Mouse (Mus musculus) forebrain, embryonic 13.5 days (tissue): Measurements from ENCODE around the gene Msi2. TPM values are rescaled to one million over a fixed set of nuclear protein-coding genes. Genes with fewer than 3 reads are reported as not detected.

ENCODE experiments used
- ATAC-seq: fragments of 200-750 bp; cut with Nextera tagmentation; 2 replicates; pipeline ENCODE4 v1.8.0; 2017
- H3K27ac ChIP-seq: fragments of 300-500 bp; sonication (generic); 2 replicates; pipeline ENCODE4 v1.5.1; 2015; ENCODE audit warnings: inconsistent platforms, mild to moderate bottlenecking, moderate library complexity
- H3K27me3 ChIP-seq: fragments of 300-500 bp; sonication (generic); 2 replicates; pipeline ENCODE4 v1.6.1; 2015; ENCODE audit warnings: mild to moderate bottlenecking, inconsistent platforms
- H3K36me3 ChIP-seq: fragments of 300-500 bp; sonication (generic); 2 replicates; pipeline ENCODE4 v1.6.1; 2015; ENCODE audit warnings: mild to moderate bottlenecking, inconsistent platforms; ENCODE audit not compliant: poor library complexity, severe bottlenecking
- H3K4me1 ChIP-seq: fragments of 300-500 bp; sonication (generic); 2 replicates; pipeline ENCODE4 v1.6.1; 2015; ENCODE audit warnings: inconsistent platforms
- H3K4me2 ChIP-seq: fragments of 300-500 bp; sonication (generic); 2 replicates; pipeline ENCODE4 v1.6.1; 2015; ENCODE audit warnings: inconsistent platforms, mild to moderate bottlenecking, moderate library complexity
- H3K4me3 ChIP-seq: fragments of 300-500 bp; sonication (generic); 2 replicates; pipeline ENCODE4 v1.5.1; 2015; ENCODE audit warnings: mild to moderate bottlenecking, inconsistent platforms
- H3K9ac ChIP-seq: fragments of 300-500 bp; sonication (generic); 2 replicates; pipeline ENCODE4 v1.6.1; 2015; ENCODE audit warnings: mild to moderate bottlenecking, inconsistent platforms
- H3K9me3 ChIP-seq: fragments of 300-500 bp; sonication (generic); replicated peaks from 2 replicates; pipeline ENCODE4 v1.6.1; 2016; ENCODE audit warnings: inconsistent platforms
- WGBS: fragments of 180-500 bp; shearing (Covaris S2); methylation state at CpG from one replicate; pipeline ENCODE4 v1.1.7; 2015; 5-methylcytosine and 5-hydroxymethylcytosine counted together
- polyA plus RNA-seq: library from polyadenylated mRNA; unstranded; fragments of >200 nt; fragmentation: Nextera tagmentation; extraction: Ambion mirVana; gene quantifications from 2 replicates; pipeline ENCODE4 v1.2.1, GENCODE M21; 2015

Msi2 gene
- polyA plus RNA-seq, 1 experiment from 2014 or later: 31.5 TPM

- WGBS: 96% methylated on average over 14 of the region's 14 CpGs
- no peak overlapping the region for H3K4me2 ChIP-seq
Measured at GRCm38 (mm10) chr11:88668345-88668744, 50.0 kb downstream of the Msi2 start.

GRCm38 (mm10) chr11:88665799-88666198 is 52.5 kb downstream of the Msi2 start:
- H3K4me1 ChIP-seq: peaks cover 36% of the 10 kb centered on the region
- no peaks in the 10 kb centered on the region for H3K9me3 ChIP-seq
- H3K36me3 ChIP-seq: peaks cover 71% of the 10 kb centered on the region
- no peaks in the 10 kb centered on the region for H3K27me3 ChIP-seq
- no peak overlapping the region for H3K4me2 ChIP-seq
- H3K27ac ChIP-seq: 0 out of 2 replicates have a peak overlapping the region, but pooled peaks have one; percentile 3
- 36% methylated on average over 15 of the region's 15 CpGs for WGBS
- no peak overlapping the region for H3K9ac ChIP-seq
- H3K4me3 ChIP-seq: no peak overlapping the region
- no peak for ATAC-seq

More at GRCm38 (mm10) chr11:88668345-88668744, 50.0 kb downstream of the Msi2 start:
- Histone ChIP-seq H3K9me3 (no peaks in the 10 kb centered on the region), H3K27me3 (no peaks in the 10 kb centered on the region), H3K36me3 (peaks cover 72% of the 10 kb centered on the region), H3K4me3 (no peak overlapping the region), H3K27ac (peak overlapping the region; percentile 16; the same call in 1 of the 2 replicates), H3K4me1 (peaks cover 36% of the 10 kb centered on the region), H3K9ac (no peak overlapping the region)
- no peak for ATAC-seq

GRCm38 (mm10) chr11:88661444-88662180 is 56.7 kb downstream of the Msi2 start:
- 86% methylated on average over 11 of the region's 11 CpGs for WGBS
- peaks cover 42% of the 10 kb centered on the region for H3K4me1 ChIP-seq
- no peak for ATAC-seq

GRCm38 (mm10) chr11:88660404-88660803 is 57.9 kb downstream of the Msi2 start:
- 87% methylated on average over 9 of the region's 9 CpGs for WGBS
- 0 out of 2 replicates have a peak overlapping the region, but pooled peaks have one; percentile 27 for H3K27ac ChIP-seq
- ATAC-seq: no peak
- peaks cover 43% of the 10 kb centered on the region for H3K36me3 ChIP-seq
- no peaks in the 10 kb centered on the region for H3K27me3 ChIP-seq
- no peak overlapping the region for H3K9ac ChIP-seq
- H3K9me3 ChIP-seq: no peaks in the 10 kb centered on the region
- peaks cover 35% of the 10 kb centered on the region for H3K4me1 ChIP-seq
- no peak overlapping the region for H3K4me2 ChIP-seq
- no peak overlapping the region for H3K4me3 ChIP-seq

More at GRCm38 (mm10) chr11:88661444-88662180, 56.7 kb downstream of the Msi2 start:
- Histone ChIP-seq H3K9ac (no peak overlapping the region), H3K4me3 (no peak overlapping the region), H3K36me3 (peaks cover 46% of the 10 kb centered on the region), H3K27me3 (no peaks in the 10 kb centered on the region), H3K9me3 (no peaks in the 10 kb centered on the region), H3K27ac (no peak overlapping the region), H3K4me2 (no peak overlapping the region)

GRCm38 (mm10) chr11:88658926-88659325 is 59.4 kb downstream of the Msi2 start:
- Histone ChIP-seq H3K4me3 (no peak overlapping the region), H3K27me3 (no peaks in the 10 kb centered on the region), H3K27ac (no peak overlapping the region), H3K9ac (no peak overlapping the region), H3K4me2 (no peak overlapping the region), H3K9me3 (no peaks in the 10 kb centered on the region), H3K4me1 (peaks cover 30% of the 10 kb centered on the region), H3K36me3 (peaks cover 36% of the 10 kb centered on the region)
- WGBS: 96% methylated on average over 5 of the region's 5 CpGs
- no peak for ATAC-seq

GRCm38 (mm10) chr11:88655786-88656185 is 62.5 kb downstream of the Msi2 start:
- no peak overlapping the region for H3K9ac ChIP-seq
- no peaks in the 10 kb centered on the region for H3K9me3 ChIP-seq
- peaks cover 16% of the 10 kb centered on the region for H3K36me3 ChIP-seq
- H3K27me3 ChIP-seq: no peaks in the 10 kb centered on the region
- no peak overlapping the region for H3K4me2 ChIP-seq
- peaks cover 45% of the 10 kb centered on the region for H3K4me1 ChIP-seq
- H3K4me3 ChIP-seq: no peak overlapping the region
- no peak for ATAC-seq
- WGBS: 65% methylated on average over 8 of the region's 8 CpGs
- H3K27ac ChIP-seq: no peak overlapping the region

GRCm38 (mm10) chr11:88655214-88655566 is 63.1 kb downstream of the Msi2 start:
- Histone ChIP-seq H3K36me3 (peaks cover 12% of the 10 kb centered on the region), H3K27ac (no peak overlapping the region), H3K27me3 (no peaks in the 10 kb centered on the region), H3K4me3 (no peak overlapping the region), H3K4me2 (no peak overlapping the region), H3K9me3 (no peaks in the 10 kb centered on the region), H3K9ac (no peak overlapping the region), H3K4me1 (peaks cover 48% of the 10 kb centered on the region)
- WGBS: 88% methylated on average over 3 of the region's 3 CpGs
- no peak for ATAC-seq

- Histone ChIP-seq H3K9ac (no peak overlapping the region), H3K9me3 (no peaks in the 10 kb centered on the region), H3K4me2 (no peak overlapping the region), H3K4me3 (no peak overlapping the region), H3K36me3 (peaks cover 12% of the 10 kb centered on the region), H3K27ac (no peak overlapping the region), H3K27me3 (no peaks in the 10 kb centered on the region), H3K4me1 (peaks cover 52% of the 10 kb centered on the region)
- 83% methylated on average over 18 of the region's 18 CpGs for WGBS
- ATAC-seq: no peak
Measured at GRCm38 (mm10) chr11:88654391-88655213, 63.7 kb downstream of the Msi2 start.

GRCm38 (mm10) chr11:88650275-88650674 is 68.0 kb downstream of the Msi2 start:
- peak; percentile 77 for ATAC-seq
- 17% methylated on average over 4 of the region's 4 CpGs for WGBS
- Histone ChIP-seq H3K4me3 (no peak overlapping the region), H3K4me1 (peaks cover 80% of the 10 kb centered on the region), H3K4me2 (peak overlapping the region; percentile 25; the same call in 1 of the 2 replicates), H3K36me3 (peaks cover 11% of the 10 kb centered on the region; the same call in 1 of the 2 replicates), H3K9me3 (no peaks in the 10 kb centered on the region), H3K27me3 (no peaks in the 10 kb centered on the region), H3K9ac (peak overlapping the region; percentile 5; the same call in 1 of the 2 replicates), H3K27ac (peak overlapping the region; percentile 59)

- H3K9me3 ChIP-seq: no peaks in the 10 kb centered on the region
- no peak overlapping the region for H3K4me2 ChIP-seq
- 43% methylated on average over 2 of the region's 2 CpGs for WGBS
- H3K9ac ChIP-seq: 0 out of 2 replicates have a peak overlapping the region, but pooled peaks have one; percentile 7
- peaks cover 85% of the 10 kb centered on the region for H3K4me1 ChIP-seq
- H3K27me3 ChIP-seq: no peaks in the 10 kb centered on the region
- peaks cover 11% of the 10 kb centered on the region; the same call in 1 of the 2 replicates for H3K36me3 ChIP-seq
- no peak for ATAC-seq
- H3K4me3 ChIP-seq: no peak overlapping the region
- peak overlapping the region; percentile 59 for H3K27ac ChIP-seq
Measured at GRCm38 (mm10) chr11:88649009-88649408, 69.3 kb downstream of the Msi2 start.

- Histone ChIP-seq H3K27ac (peak overlapping the region; percentile 66), H3K9me3 (no peaks in the 10 kb centered on the region), H3K27me3 (no peaks in the 10 kb centered on the region), H3K4me2 (no peak overlapping the region), H3K4me3 (no peak overlapping the region), H3K4me1 (peaks cover 88% of the 10 kb centered on the region), H3K9ac (no peak overlapping the region), H3K36me3 (peaks cover 11% of the 10 kb centered on the region; the same call in 1 of the 2 replicates)
- no peak for ATAC-seq
- WGBS: 36% methylated on average over 5 of the region's 5 CpGs
Measured at GRCm38 (mm10) chr11:88648407-88648806, 69.9 kb downstream of the Msi2 start.

GRCm38 (mm10) chr11:88646493-88646892 is 71.8 kb downstream of the Msi2 start:
- WGBS: 70% methylated on average over 6 of the region's 6 CpGs
- Histone ChIP-seq H3K4me2 (no peak overlapping the region), H3K9ac (no peak overlapping the region), H3K4me3 (no peak overlapping the region), H3K9me3 (no peaks in the 10 kb centered on the region), H3K27me3 (no peaks in the 10 kb centered on the region), H3K4me1 (peaks cover 86% of the 10 kb centered on the region), H3K36me3 (peaks cover 13% of the 10 kb centered on the region; the same call in 1 of the 2 replicates), H3K27ac (peak overlapping the region; percentile 89; the same call in 1 of the 2 replicates)
- no peak for ATAC-seq
